Mouse (Mus musculus): ENCODE measurements around the gene Col15a1.

Gene Col15a1

GRCm38 (mm10) chr4:47231322-47231721 is 23.4 kb downstream of the Col15a1 start:
- no peak for DNase-seq

DNA sequence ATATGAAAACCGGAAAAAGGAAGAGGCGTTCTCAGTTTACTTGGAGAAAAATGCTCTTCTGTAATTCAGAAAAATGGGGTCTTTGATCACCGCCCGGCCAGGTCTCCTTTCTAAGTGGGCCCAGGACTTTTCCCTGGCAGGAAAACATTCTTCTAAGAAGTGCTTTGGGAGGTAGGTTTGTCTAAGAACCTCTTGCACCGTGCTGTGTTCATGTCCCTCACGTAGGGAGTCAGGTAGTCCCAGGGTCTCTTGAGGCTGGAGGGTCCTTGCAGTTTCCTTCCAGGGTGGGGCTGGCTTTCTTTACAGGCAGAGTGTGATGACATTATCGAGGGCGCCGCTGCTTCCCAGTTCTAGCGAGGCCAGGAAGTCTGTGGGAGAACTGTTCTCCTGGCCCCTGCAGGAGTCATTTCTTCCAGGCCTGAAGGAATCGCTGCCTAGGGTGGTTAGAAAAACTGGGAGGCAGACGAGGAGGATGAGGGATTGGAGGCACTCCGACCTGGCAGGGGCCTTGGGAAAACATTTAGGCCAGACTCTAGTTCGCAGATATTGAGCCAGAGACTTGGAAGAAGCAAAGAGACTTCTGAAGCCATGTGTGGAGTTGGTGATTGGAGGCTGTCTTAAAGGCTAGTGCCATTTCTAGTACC is 25.4 kb downstream of the Col15a1 start:
- no peak for DNase-seq

GRCm38 (mm10) chr4:47234667-47235267 is 26.8 kb downstream of the Col15a1 start:
- DNase-seq: peak; percentile 87

DNA sequence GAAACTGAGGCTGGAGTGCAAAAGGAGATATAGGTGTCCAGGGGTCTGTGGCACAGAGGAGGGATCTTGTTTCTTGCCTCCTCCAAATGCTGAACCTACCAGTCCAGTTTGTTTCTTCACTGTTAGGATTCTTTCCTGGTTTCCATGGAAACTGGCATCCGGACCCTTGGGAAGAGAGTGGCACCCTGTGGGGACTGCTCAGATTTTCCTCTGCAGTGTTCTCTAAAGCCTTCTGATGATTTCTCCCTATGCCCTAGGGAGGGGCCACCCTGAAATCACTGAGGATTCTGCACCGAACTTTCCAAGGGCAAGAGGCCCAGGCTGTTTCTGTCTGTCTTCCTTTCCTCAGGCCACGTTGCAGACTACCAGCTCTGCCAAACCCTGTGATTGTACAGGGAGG is 27.4 kb downstream of the Col15a1 start:
- no peak for DNase-seq

DNA sequence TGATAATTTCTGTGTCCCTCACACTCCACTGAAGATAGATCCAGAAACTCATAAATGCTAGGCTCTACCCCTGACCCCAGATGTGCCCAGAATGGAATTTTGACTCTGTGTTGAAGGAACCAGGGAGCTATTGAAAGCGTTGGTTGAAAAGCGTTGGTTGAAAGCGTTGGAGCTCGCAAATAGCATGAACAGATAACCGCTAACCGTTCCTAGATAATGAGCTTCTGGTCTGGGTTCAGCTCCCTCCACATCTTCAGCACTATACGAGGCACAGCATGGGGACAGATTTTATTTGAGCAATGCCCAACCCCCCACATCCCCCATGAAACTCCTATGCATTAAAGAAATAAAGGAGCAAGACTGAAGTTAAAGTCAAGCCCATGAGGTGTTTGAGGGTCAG is 28.1 kb downstream of the Col15a1 start:
- DNase-seq: no peak

GRCm38 (mm10) chr4:47237220-47237619 is 29.3 kb downstream of the Col15a1 start:
- no peak for DNase-seq

DNA sequence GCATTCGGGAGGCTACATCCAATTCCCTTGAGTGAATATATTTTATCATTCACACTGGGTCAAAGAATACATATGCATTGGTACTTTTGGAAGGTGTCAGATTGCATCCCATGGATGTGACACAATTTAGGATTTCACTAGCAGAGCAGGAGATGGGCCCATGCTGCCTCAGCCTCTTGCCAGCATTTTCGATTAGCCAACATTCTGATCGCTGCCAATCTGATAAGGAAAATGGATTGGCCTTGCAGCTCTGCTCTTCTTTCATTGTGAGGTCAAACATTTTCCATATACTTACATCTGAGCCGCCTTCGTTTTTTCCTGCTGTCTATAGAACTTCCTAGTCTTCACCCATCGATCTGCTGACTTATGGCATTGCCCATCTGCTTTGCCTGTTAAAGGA is 31.2 kb downstream of the Col15a1 start:
- DNase-seq: no peak

DNA sequence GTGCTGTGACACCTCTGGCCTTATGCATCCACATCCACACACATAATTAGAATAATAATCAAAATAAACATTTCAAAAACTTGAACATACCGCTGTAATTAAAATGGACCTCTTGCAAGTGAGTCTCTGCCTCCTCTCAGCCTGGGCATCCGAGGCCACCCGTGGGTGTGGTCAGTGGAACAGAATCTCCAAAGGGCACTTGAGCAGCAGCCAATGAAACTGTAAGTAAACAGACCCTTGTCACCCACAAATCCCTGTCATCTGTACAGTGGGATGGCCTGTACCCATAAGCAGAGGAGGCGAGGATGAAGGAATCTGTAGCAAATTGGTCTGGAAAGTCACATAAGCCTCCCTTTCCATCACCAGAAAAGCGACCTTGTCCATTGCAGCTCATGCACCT is 32.9 kb downstream of the Col15a1 start:
- no peak for DNase-seq

GRCm38 (mm10) chr4:47242127-47242526 is 34.2 kb downstream of the Col15a1 start:
- no peak for DNase-seq

DNA sequence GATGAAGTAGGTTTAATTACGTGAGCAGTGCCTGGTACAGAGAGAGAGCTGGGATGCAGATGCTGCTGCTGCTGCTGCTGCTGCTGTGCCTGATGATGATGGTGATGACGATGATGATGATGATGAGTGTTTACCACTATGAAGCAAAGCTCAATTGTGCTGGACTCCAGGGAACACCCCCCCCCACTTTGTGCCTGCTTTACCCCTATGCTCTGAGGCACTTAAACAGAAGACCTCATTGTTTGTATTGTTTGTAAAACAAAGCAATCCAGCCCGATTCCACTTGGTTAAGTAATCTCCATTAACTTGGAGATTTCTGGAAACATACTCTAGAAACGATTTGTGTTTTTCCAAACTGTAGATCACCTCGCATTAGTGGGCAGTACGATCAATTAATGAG is 36.7 kb downstream of the Col15a1 start:
- DNase-seq: no peak

DNA sequence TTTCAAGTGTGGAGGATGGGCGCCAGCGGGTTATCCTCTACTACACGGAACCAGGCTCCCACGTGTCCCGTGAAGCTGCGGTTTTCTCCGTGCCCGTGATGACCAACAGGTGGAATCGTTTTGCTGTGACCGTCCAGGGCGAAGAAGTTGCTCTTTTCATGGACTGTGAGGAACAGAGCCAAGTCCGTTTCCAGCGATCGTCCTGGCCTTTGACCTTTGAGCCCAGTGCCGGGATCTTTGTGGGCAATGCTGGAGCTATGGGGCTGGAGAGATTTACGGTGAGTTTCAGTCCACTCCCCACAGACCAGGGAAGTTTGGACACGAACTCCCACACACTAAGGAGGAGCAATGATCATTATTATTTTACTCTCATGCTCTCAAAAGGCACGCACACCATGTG is 37.7 kb downstream of the Col15a1 start:
- no peak for DNase-seq

GRCm38 (mm10) chr4:47246811-47247210 is 38.9 kb downstream of the Col15a1 start:
- peak; percentile 46 for DNase-seq

DNA sequence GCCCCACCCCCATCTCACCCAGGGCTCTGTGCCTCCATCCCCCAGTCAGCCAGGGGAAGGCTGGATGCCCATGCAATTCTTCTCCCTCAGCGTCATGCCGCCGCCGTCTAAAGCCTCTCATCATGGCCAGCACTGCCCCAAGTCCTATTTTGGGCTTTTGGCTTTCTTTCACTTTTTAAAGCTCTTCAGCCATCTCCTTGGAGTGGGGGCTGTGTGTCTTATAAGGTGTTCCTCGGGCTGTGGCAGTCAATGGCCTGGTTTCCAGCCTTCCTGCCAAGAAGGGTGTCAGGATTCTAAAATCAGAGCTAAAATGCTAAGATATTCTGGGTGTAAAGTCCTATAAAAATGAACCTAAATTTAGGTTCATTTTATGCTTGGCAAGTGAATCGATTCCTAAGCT is 39.6 kb downstream of the Col15a1 start:
- DNase-seq: no peak

DNA sequence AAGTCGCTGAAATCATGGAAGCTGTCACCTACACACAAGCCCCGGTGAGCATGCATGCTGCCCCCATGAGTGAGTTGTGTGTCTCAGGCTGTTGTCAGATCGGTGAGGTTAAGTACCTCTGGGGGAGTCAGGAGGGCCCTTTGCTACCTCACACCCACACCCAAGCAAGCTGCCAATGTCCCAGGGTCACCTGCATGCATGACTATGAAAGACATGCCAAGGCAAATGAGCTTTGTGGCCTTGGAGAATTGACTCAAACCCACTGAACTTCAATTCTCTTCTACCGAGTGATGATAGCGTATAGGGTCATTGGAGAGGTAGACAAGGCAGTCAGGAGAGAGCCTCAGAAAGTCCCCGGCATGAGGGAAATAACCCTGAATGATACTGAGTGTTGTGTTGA is 41.2 kb downstream of the Col15a1 start:
- no peak for DNase-seq

DNA sequence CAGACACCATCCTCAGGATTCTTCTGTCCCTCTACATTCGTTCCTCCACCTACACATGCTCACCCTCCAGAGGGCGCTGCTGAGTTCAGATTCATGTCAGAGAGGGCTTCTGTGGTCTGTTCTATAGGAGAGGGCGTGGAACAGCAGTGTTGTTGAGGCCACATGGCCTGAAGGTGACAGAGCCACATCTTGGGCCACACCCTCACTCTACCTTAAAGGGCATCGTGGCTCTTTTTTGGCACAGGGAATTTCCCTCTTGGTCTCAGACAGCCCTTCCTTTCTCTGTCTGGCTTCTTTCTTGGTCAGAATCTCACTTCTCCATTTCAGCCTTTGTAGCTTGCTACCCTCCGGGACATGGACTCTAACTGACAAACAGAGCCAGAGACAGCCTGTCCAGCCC is 43.1 kb downstream of the Col15a1 start:
- peak; percentile 99 for DNase-seq

GRCm38 (mm10) chr4:47251693-47252435 is 43.9 kb downstream of the Col15a1 start:
- DNase-seq: peak; percentile 16

GRCm38 (mm10) chr4:47252627-47253026 is 44.7 kb downstream of the Col15a1 start:
- DNase-seq: peak; percentile 56

DNA sequence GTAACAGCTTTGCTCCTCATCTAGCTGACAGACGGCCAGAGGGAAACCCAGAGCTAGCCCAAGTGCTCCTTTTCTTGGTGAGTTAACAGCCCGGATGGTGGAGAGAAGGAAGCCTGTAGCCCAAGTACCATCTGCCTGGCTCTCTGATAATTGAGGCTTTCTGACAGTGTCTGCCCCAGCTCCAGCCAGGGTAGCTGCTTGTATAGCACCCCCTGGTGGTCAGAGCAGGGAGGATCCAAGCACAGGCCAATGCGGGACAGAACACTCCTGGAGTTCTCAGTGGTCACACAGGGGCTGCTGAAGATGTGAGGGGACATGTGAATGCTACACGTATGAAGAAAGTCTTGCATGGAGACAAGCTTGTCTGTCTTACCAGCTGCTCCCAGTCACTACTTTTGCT is 47.7 kb downstream of the Col15a1 start:
- DNase-seq: peak; percentile 88

GRCm38 (mm10) chr4:47258201-47258600 is 50.2 kb downstream of the Col15a1 start:
- no peak for DNase-seq

GRCm38 (mm10) chr4:47261049-47261448 is 53.1 kb downstream of the Col15a1 start:
- no peak for DNase-seq

GRCm38 (mm10) chr4:47261919-47262318 is 54.0 kb downstream of the Col15a1 start:
- DNase-seq: no peak

- DNase-seq: no peak
Measured at GRCm38 (mm10) chr4:47265555-47265954, 57.6 kb downstream of the Col15a1 start.

GRCm38 (mm10) chr4:47272452-47273130 is 64.6 kb downstream of the Col15a1 start:
- peak; percentile 81 for DNase-seq

GRCm38 (mm10) chr4:47273795-47274194 is 65.8 kb downstream of the Col15a1 start:
- no peak for DNase-seq

All from thymus, postnatal 4 days (tissue).